1 mouse cellular context compared by ENCODE assay signal in the genomic region with DNA sequence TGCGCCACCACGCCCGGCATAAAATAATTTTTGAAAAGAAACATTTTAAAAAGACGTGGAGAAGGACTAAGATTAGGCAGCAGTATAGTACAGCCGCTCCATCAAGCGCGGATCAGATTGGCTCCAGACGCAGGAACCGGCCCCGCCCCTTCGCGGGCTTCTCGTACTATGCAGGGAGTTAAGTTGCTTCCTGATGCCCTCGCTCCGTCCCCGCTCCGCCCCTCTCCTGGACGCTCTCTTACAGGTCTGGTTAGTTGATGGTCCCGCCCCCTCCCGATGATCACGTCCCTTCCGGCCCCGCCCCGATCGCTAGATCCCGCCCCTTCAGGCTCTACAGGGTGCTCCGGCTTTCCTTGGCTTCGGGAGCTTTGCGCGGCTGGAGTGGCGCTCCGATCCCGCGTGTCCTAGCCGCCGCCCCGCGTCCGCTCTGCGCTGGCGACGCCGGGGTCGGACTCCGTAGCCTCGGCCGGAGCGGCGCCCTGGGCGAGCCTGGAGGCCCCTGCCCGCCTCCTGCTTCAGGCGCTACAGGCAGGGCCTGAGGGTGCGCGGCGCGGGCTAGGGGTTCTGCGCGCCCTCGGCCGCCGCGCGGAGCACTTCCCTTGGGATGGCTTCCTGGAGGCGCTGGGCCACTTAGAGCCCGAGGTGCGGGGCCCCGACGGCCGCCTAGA.
TF ChIP-seq lines count a peak whose summit lies in the region.

A gene (plus strand): TSS at position 308 of the 668 bp plus-strand sequence.

TF ChIP-seq in CH12.LX, 34 proteins besides CTCF, POLR2A, EP300 and RAD21 (continued from another document):
- TF ChIP-seq MXI1 (IDR thresholded peaks at IDR 0.05; ENCODE audit: low read depth, low read length) (no peak; the same call in 1 of the 2 replicates), MAZ (IDR thresholded peaks at IDR 0.05; ENCODE audit: low read depth, low read length) (peak; percentile 82), NELFE (IDR thresholded peaks at IDR 0.05; ENCODE audit: low read depth, low read length) (peak; percentile 78), RCOR1 (conservative IDR thresholded peaks at IDR 0.05; ENCODE audit: low read depth, low read length) (no peak), MEF2A (IDR thresholded peaks at IDR 0.05; ENCODE audit: borderline replicate concordance, low read depth, low read length) (peak; percentile 28; the same call in 1 of the 2 replicates), POLR2AphosphoS2 (IDR thresholded peaks at IDR 0.05; ENCODE audit: low read depth, low read length) (no peak), CHD2 (IDR thresholded peaks at IDR 0.05; ENCODE audit: low read length) (no peak), PAX5 (IDR thresholded peaks at IDR 0.05; ENCODE audit: low read length) (no peak), ZNF384 (IDR thresholded peaks at IDR 0.05; ENCODE audit: low read depth, low read length) (peak; percentile 27; the same call in 1 of the 2 replicates)
